Mouse (Mus musculus) urinary bladder, adult 2 months (tissue): ENCODE measurements around the gene Supt6. TPM values are rescaled to one million over a fixed set of nuclear protein-coding genes. Genes with fewer than 3 reads are reported as not detected.

Experiments used
- DNase-seq: peaks from one replicate; pipeline ENCODE4 v3.0.0; 2022; ENCODE audit warnings: low spot score
- polyA plus RNA-seq: library from polyadenylated mRNA; depleted of rRNA; stranded (reverse); fragments of >200 nt; gene quantifications from 2 replicates; pipeline ENCODE4 v1.2.3, GENCODE M21; 2012

Gene Supt6
- polyA plus RNA-seq, 1 experiment: 14.5 TPM

DNA sequence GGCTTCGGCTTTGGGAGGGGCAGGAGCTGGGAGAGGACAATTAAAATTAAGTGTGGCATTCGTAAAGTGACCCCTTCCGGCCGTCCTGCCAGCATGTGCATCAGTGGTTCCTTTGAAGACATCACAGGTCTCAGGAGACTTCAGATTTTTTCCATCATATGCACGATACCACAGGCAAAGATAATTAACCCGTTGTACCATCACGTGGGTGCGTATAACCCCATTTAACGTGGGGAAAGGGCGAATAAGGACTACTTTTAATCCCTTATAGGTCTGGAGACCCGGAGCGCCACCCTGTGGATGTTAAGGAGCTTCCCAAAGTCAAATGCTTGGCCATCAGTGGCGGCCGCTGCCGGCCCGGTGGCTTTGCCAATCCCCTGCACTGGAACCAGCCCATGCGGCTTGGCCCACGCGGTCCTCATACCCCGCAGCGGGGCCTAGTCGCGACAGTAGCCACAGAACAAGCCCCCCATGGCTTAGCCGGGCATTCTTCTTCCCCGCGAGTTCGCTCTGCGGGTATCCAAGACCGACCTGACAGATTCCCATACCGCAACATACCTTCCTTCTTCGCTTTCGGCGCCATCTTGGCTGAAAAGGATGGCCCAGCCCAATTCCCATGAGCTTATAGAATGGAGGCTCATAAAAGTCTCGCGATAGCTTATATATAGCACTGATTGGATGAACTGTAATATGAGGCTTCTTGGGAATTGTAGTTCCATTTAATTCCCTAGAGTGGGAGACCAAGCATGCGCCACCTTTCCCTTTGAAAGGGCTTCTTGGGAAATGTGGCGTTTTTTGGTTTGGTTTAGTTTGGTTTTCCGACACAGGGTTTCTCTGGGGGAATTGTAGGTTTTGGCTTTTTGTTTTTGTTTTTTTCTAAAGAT, 62.6 kb downstream of the Supt6 start, which contains the start of gene Rpl23a:
Rpl23a (minus strand) TSS at position 624 of the 884 bp plus-strand sequence.
- peak; percentile 75 for DNase-seq

DNA sequence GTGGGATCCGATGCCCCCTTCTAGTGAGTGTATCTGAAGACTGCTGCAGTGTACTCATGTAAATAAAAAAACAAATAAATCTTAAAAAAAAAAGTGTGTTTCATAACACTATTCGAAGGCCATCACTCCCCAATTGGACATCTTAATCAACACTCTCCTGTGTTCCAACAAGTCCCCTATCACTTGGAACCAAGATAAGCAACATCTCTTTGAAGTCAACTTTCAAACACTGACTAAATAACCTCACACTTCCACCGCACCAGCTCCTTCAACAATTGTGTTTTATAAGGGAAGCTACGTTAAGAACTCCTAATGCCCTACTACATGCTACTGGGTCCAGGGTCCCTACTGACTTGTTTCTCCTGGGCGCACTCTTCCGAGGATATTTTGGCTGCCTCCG, 63.3 kb downstream of the Supt6 start:
- no peak for DNase-seq

DNA sequence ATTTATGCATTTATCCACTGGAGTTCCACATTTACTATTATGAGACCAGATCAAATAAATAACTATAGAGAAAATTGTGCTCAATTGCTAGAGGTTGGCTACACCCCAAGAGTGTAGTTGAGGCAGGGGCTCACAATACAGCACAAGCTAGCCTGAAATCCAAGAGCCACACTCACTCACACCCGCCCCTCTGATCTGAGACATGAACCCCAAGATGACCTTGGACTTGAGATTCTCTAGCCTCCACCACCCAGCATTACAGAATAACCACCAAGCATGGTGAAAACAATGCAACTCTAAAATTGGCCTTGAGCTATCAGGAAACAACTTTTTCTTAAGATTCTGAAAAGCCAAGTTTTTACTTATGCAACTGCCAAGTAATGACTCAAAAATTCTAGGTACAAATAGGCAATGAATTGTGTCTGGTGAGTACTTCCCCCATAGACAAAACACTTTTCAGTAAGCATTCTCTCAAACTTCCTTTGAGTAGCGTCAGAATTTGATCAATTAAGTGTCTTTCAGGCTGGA, 63.9 kb downstream of the Supt6 start:
- no peak for DNase-seq

DNA sequence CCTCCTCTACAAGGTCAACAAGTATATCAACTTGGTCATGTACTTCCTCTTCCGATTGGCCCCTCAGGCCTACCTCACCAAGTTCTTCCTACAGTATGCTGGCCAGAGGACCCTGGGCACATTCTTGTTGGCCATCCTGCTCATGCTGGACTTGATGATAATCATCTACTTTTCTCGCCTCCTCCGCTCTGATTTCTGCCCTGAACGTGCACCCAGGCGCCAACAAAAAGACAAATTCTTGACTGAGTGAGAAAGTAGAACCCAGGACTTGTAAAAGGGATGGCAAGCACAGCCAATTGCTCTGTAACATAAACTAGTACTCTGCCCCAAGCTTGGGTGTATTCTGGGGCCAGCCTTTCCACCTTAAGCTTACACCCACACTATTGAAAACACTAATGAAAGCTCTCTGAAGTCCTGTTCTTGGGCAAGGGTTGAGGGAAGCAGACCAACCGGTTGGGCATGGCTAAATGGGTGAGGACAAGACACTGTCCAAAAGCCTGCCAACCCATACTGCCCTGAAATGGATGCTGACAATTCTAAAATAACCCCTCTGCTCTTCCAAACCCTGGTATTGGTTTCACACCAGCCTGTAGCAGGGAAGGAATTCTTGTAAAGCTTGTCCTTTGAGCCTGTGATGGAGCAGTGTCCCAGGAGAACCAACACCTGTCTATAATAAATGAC, 65.6 kb downstream of the Supt6 start:
- no peak for DNase-seq

DNA sequence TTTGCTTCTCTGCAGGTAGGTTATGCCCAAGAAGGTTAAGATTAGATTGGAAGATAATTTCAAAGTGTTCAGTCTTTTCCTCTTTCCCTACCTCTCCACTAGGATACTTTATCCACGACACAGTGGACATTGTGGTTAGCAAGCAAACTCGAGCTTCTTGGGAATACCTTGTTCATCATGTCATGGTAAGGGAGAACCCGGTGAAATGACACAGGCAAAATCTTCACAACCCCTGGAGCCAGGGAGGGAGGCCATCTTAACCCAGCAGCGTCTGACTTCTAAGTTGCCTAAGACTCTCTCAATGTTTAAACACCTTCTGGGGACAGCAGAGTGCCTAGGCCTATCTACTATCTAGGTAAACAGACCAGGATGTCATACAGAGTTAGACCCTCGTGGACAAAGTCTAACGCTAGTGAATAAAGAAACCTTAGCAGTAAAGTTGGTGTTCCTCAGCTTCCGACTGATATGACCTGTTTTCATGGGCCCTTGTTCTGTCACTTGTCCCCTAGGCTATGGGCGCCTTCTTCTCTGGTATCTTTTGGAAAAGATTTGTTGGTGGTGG, 66.3 kb downstream of the Supt6 start:
- no peak for DNase-seq

DNA sequence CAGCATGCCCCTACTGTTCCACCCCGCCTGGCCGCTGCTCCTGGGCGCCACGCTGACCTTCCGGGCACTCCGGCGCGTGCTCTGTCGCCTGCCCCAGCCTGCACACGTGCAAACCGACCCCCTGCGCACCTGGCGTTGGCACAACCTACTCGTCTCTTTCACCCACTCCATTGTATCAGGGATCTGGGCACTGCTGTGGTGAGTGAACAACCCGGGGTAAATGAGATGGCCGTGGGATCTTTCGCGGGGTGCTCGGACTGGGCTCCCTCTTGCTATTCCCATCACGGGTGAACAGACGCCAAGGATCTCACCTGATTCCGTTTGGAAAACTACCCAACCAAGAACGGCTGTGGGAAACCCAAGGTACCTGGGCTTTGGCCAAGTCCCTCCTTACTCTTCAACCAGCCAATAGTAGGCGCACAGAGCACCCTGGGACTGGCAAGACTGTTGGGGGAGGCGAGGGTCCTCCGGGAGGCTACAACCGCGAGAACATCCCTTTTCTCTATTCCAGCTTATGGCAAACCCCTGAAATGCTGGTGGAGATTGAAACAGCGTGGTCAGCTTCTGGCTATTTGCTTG, 66.8 kb downstream of the Supt6 start:
- peak; percentile 53 for DNase-seq

DNA sequence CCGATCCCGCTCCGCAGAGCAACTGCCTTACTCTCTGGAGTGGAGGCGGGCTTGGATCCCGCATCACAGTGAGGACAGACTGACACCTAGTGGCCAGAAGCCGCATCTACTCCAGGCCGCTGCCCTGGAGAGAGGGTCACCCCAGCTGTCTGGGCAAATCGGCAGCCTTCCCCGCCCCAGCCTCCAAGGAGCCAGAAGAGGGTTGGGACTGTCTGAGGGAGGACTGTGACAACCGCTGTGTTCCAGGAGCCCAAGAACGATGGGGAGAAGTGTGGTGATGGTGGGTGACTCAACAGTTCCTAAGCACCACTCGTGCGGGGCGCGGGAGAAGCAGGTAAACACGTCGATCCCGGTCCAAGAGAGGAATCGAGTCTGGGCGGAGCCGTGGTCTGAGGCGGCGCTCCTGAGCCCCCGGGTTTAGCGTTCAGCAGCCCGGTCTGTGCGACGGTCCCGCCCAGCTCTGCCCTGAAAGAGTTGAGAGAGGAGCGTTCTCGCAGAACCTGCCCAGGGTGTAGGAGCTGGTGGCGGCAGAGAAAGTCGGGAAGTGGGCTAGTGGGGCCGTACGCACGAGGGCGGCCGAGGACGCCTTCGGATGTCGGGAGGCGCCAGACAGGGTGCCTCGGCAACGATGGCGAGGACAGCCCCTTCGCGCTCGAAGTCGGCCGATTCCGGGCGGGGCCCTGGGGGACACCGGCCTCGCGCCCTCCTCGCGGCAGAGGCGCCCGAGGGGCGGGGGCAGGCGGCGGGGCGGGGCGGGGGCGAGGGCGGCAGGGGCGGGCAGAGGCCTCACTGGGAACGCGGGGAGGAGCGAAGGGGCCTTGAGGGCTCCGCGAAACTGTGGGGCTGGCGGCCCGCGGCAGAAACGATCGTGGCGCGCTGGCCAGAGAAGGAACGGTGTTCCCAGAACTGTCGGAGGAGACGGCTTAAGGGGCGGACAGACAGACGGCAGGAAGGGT, 67.6 kb downstream of the Supt6 start:
- peak; percentile 83 for DNase-seq

DNA sequence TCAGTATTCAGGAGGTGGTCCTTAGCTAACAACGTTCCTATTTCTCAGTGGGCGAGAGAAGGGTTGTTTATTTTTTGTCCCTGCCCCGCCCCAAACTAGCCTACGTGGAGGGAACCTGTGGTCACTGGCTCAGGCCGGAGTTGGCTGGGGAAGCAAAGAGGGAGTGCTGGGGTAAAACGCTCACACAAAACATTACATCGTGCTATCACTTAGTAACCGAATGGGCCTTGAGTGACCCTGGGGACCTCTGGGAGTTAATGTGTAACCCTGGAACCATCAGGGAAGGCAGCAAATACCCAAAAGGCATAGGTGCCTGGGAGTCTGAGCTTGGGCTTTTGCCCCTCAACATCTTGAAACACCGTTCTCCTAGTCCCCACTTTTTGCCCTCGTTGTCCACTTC, 68.3 kb downstream of the Supt6 start:
- no peak for DNase-seq

DNA sequence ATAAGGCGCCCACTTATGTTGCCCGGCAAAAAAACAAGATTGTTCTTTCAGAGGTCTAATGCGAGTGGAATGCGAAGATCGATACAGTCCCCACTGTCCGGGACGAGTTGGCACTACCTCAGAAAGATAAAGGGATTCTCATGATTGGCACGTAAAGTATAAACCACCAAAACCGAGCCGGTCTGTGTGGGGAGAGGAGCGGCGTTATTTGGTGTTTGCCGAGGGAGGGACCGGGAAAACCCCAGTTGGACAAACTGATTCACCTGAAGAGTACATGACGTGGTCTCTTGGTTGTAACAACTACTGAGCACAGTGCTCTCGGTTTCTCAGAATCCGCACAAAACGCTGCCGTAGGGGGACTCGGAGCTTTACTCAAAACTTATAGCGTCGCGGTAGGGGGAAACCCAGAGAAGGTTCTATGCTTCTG, 68.9 kb downstream of the Supt6 start:
- DNase-seq: no peak

DNA sequence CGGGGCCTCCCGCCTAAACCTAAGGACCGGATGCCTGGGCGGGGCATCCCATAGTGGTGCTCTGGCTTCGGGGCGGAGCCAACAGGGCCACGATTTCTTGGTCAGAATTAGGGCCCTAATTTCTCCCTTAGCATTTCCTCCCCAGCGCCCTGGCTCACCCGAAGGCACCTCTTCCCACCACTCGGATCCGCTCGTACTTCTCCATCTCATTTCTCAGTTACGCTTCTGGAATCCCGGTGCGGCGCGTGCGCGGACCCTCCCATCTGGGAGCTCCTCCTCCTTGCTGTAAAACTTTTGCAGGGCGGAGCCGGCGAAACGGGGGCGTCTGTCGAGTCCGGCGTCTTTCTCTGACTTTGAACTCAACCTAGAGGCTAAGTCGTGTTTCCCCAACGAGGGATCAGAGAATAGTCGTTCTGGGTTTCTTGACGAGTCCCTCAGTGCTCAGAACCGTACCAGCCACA, 69.4 kb downstream of the Supt6 start, which contains the start of the genes Nek8 and Tlcd1:
Nek8 (minus strand) TSS at position 274 of the 461 bp plus-strand sequence.
Tlcd1 (plus strand) TSS at position 310 of the 461 bp plus-strand sequence.
- DNase-seq: peak; percentile 82

DNA sequence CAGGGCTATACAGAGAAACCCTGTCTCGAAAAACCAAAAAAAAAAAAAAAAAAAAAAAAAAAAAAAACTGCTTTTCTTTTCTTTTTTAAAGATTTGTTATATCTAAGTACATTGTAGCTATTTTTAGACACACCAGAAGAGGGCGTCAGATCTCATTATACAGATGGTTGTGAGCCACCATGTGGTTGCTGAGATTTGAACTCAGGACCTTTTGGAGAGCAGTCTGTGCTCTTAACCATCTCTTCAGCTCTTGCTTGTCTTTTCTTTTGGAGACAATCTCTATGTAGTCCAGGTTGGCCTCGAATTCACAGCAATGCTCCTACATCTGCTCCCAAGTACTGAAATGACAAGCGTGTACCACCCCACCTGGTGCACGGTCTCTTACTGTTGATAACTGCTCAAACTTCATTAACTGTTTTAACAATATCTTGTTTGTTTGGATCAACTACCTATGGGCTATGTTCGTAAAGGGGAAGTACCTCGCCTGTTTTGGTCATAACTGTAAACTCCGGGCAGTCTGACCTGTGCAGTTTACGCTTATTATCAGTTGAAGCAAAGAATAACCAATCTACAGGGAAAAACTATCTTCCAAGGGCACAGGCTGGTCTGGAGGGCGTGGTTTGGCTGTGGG, 69.9 kb downstream of the Supt6 start:
- DNase-seq: no peak

DNA sequence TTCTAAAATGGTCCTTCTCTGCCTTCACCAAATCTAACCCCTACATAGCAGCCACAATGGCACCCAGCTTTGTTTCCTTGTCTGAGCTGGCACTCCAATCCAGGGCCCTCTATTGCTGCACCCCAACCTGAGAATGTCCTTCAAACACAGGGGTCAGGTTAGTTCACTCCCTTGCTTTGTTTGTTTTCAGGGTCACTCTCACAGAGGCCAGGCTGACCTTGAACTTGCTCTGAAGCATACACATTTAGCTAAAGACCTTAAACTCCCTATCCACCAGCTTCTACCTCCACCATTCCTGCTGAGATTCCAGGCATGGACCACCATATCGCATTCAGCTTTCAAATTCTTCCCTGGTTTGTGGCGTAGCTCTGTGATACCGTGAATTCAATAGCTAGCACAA, 71.3 kb downstream of the Supt6 start:
- no peak for DNase-seq

DNA sequence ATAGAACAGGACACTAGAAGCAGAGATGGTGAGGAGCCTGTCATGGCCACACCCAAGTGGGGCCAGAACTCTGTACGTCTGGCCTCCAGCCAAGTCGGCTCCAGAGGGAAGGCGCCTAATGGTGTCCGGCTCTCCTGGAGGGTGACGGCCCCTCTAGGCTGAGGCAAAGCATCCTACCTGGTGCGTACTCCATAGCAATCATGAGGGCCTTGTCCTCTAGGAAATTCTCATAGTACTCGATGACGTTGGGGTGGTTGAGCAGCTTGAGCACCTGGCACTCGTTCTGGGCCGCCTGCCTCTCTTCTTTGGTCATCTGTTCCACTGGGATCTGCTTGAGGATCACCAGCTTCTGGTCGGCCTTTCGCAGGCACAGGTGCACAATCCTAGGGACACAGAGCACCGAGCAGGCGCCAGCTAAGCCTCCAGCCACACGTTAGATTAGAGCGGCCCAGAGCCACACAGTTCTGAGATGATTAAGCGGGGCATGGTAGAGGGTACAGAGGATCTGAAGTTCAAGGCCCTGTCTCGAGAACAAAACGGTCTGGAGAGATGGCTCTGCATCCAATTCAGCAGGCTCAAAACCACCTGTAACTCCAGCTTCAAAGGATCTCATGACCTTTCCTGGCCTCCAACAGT, 72.9 kb downstream of the Supt6 start:
- no peak for DNase-seq

DNA sequence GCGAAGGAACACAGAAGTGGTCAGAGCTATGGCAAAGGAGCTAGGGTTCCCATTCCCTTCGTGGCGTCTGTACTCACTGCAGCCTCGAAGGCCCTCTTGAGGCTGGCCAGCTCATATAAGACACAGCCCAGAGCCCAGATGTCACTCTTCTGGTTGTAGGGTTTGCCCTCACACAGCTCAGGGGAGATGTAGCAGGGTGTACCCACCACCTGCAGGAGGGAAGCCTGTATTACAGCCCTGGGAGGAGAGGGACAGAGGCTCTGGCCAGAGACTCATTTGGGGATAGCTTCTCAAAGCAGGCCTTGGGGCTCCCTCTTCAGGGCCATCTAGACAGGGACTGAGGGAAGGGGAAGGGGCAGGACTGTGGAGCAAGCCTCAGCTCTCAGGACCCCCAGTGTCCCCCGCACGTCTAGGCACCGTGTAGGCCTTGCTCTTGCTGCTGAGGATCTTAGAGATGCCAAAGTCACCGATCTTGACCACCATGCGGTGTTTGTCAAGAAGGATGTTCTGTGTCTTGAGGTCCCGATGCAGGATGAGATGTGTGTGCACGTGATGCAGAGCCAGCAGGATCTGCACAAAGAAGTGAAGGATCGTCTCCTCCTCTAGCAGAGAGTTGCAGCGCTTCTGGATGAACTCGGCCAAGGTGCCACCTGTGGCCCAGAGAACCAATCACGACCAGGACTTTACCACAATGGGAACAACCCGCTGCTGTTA, 73.6 kb downstream of the Supt6 start:
- DNase-seq: no peak

DNA sequence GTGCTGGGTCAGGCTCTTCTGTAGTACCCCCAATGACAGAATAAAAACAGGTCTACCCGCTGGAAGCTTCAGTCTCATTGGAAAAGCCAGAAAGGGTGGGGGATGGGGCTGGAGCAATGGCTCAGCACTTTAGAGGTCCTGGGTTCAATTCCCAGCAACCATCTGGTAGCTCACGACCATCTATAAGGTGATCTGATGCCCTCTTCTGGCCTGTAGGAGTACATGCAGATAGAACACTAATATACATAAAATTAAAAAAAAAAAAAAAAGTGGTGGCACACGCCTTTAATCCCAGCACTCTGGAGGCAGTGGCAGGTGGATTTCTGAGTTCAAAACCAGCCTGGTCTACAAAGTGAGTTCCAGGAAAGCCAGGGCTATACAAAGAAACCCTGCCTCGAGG, 74.5 kb downstream of the Supt6 start:
- DNase-seq: no peak

DNA sequence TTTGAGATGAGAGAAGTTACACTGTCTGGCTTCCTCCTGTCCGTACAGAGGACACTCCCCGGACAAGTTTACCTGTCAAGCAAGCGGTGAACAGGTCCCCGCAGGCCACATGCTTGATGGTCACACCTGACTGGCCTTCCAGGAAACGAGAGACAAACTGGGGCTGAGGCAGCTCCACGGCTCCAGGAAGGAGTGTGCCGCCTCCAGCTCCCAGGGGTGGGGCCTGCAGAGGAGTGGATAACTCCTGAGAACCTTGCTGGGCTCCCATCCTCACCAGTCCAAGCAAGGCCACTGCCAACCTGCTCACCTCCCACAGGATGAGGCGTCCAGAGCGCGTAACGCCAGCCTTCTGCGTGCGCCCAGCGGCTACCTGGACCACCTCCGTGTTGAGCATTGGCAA, 75.5 kb downstream of the Supt6 start:
- DNase-seq: no peak

DNA sequence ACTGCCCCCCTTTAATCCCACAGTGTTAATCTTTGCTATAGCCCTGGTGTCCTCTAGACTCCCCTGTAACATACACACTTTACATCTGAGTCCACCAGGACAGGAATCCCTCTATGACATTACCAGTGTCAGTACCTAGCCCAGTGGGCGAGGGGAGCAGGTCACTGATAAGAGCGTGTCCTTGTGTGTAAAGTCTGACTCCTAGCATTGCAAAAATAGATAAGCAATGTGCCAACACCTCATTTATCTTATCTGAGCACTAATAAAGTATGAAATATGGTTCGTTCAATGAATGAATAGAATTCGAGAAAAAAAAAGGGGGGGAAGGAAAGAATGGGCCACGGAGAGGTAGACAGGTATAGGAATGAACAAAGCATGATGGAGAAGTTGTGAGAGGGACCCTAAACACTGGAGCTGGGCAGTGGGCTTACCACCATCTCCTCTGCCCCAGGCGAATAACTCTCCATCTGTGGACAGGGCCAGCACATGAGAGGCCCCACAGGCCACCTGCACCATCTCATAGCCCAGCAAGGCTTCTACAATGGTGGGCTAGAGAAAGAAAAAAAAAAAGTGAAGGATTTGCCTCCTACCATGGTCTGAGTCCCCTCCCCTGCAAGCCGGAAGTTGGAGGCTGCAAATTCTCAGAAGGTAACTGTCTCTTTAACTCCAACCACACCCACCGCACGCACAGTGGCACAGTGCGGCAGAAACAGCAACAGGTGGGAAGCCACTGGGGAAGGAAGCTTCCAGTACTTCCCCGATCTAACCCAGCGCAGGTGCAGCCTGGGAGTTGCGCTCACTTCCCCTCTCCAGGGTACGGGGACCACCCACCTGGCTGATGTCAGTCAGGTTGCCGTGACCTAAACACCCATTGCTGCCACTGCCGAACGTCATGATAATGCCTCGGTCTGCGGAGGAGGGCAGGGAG, 77.0 kb downstream of the Supt6 start:
- no peak for DNase-seq
